Mouse (Mus musculus) G1E (cell line): Measurements from ENCODE around the gene Dnah11.

Experiments
- CTCF ChIP-seq: IDR thresholded peaks from 2 replicates; pipeline ENCODE4 v1.5.1; 2012; ENCODE audit warnings: low read depth, low read length, inconsistent platforms, mixed read lengths
- GATA1 ChIP-seq: IDR thresholded peaks from 2 replicates; pipeline ENCODE4 v1.6.1; 2012; ENCODE audit warnings: borderline replicate concordance, low read length, inconsistent platforms, mixed read lengths
- POLR2AphosphoS5 ChIP-seq: IDR thresholded peaks from 2 replicates; pipeline ENCODE4 v1.6.1; 2012; ENCODE audit warnings: low read depth, low read length, inconsistent platforms; ENCODE audit not compliant: insufficient replicate concordance

- TF ChIP-seq GATA1 (no peak), CTCF (no peak), POLR2AphosphoS5 (no peak)
Measured at GRCm38 (mm10) chr12:118184731-118185130, 14.1 kb downstream of the Dnah11 start.
